Mouse (Mus musculus) stomach, embryonic 14.5 days (tissue): ENCODE data around the gene Oxt. TPM values are rescaled to one million over a fixed set of nuclear protein-coding genes. Genes with fewer than 3 reads are reported as not detected.

Experiments used
- ATAC-seq: fragments of 200-750 bp; cut with Nextera tagmentation; 2 replicates; pipeline ENCODE4 v1.8.0; 2017; ENCODE audit warnings: low read depth, moderate TSS enrichment; ENCODE audit not compliant: insufficient number of reproducible peaks, insufficient read depth, low FRiP score
- H3K27ac ChIP-seq: fragments of 300-500 bp; sonication (generic); 2 replicates; pipeline ENCODE4 v1.5.1; 2014; ENCODE audit warnings: mild to moderate bottlenecking, low read length, moderate library complexity, mixed read lengths
- H3K27me3 ChIP-seq: fragments of 300-500 bp; sonication (generic); 2 replicates; pipeline ENCODE4 v1.6.1; 2014; ENCODE audit warnings: low read length, control low read depth, mixed read lengths; ENCODE audit not compliant: control insufficient read depth, insufficient read depth
- H3K36me3 ChIP-seq: fragments of 300-500 bp; sonication (generic); 2 replicates; pipeline ENCODE4 v1.6.1; 2014; ENCODE audit warnings: mild to moderate bottlenecking, control low read depth, low read length, moderate library complexity, mixed read lengths; ENCODE audit not compliant: control insufficient read depth, insufficient read depth
- H3K4me1 ChIP-seq: fragments of 300-500 bp; sonication (generic); 2 replicates; pipeline ENCODE4 v1.6.1; 2014; ENCODE audit warnings: low read length, control low read depth, mixed read lengths; ENCODE audit not compliant: control insufficient read depth, insufficient read depth
- H3K4me2 ChIP-seq: fragments of 300-500 bp; sonication (generic); replicated peaks from 2 replicates; pipeline ENCODE4 v1.6.1; 2014; ENCODE audit warnings: low read depth, low read length, control low read depth
- H3K4me3 ChIP-seq: fragments of 300-500 bp; sonication (generic); 2 replicates; pipeline ENCODE4 v1.5.1; 2014; ENCODE audit warnings: low read depth, low read length, control low read depth
- H3K9ac ChIP-seq: fragments of 300-500 bp; sonication (generic); replicated peaks from 2 replicates; pipeline ENCODE4 v1.6.1; 2014; ENCODE audit warnings: low read depth, mild to moderate bottlenecking, control low read depth, low read length, moderate library complexity, mixed read lengths
- H3K9me3 ChIP-seq: fragments of 300-500 bp; sonication (generic); 2 replicates; pipeline ENCODE4 v1.6.1; 2016; ENCODE audit warnings: low read depth, low read length, control low read depth; ENCODE audit not compliant: control insufficient read depth
- WGBS: fragments of 180-500 bp; shearing (Covaris S2); extraction: QIAGEN DNeasy Blood & Tissue Kit; methylation state at CpG from one replicate; pipeline ENCODE4 v1.1.7; 2014; 5-methylcytosine and 5-hydroxymethylcytosine counted together
- polyA plus RNA-seq: library from polyadenylated mRNA; unstranded; fragments of >200 nt; fragmentation: Nextera tagmentation; extraction: Ambion mirVana; gene quantifications from 2 replicates; pipeline ENCODE4 v1.2.1, GENCODE M21; 2014

Gene Oxt
- polyA plus RNA-seq, 1 experiment from 2014 or later = not detected

GRCm38 (mm10) chr2:130582552-130582951, 6.6 kb downstream of the Oxt start, which contains the start of gene Avp:
TSS of gene Avp (minus strand) at chr2:130582554.
- Histone ChIP-seq H3K36me3 (no peaks in the 10 kb centered on the region), H3K9me3 (no peaks in the 10 kb centered on the region), H3K27ac (no peak within 1 kb of the TSS), H3K27me3 (peaks cover 45% of the 10 kb centered on the region), H3K4me1 (peaks cover 12% of the 10 kb centered on the region; the same call in 1 of the 2 replicates), H3K9ac (no peak within 1 kb of the TSS), H3K4me3 (peak within 1 kb of the TSS; percentile 30; the same call in 1 of the 2 replicates), H3K4me2 (no peak within 1 kb of the TSS)
- no peak for ATAC-seq
- 30% methylated on average over 10 of the region's 10 CpGs for WGBS

GRCm38 (mm10) chr2:130583902-130584560, 8.1 kb downstream of the Oxt start:
- no peak overlapping the region for H3K27ac ChIP-seq

GRCm38 (mm10) chr2:130586016-130586415, 10.0 kb downstream of the Oxt start:
- peaks cover 19% of the 10 kb centered on the region; the same call in 1 of the 2 replicates for H3K27me3 ChIP-seq
- no peak for ATAC-seq
- H3K4me3 ChIP-seq = no peak overlapping the region
- H3K9ac ChIP-seq = no peak overlapping the region
- H3K9me3 ChIP-seq = no peaks in the 10 kb centered on the region
- peaks cover 4% of the 10 kb centered on the region; the same call in 1 of the 2 replicates for H3K36me3 ChIP-seq
- no peak overlapping the region for H3K27ac ChIP-seq
- H3K4me2 ChIP-seq = no peak overlapping the region
- WGBS = 89% methylated on average over 6 of the region's 6 CpGs
- peaks cover 2% of the 10 kb centered on the region; the same call in 1 of the 2 replicates for H3K4me1 ChIP-seq

More at GRCm38 (mm10) chr2:130583902-130584560, 8.1 kb downstream of the Oxt start:
- H3K4me1 ChIP-seq = peaks cover 10% of the 10 kb centered on the region; the same call in 1 of the 2 replicates
- peaks cover 34% of the 10 kb centered on the region for H3K27me3 ChIP-seq
- H3K4me3 ChIP-seq = no peak overlapping the region
- WGBS = 66% methylated on average over 10 of the region's 10 CpGs
- H3K9ac ChIP-seq = no peak overlapping the region
- no peaks in the 10 kb centered on the region for H3K9me3 ChIP-seq
- no peak overlapping the region for H3K4me2 ChIP-seq
- H3K36me3 ChIP-seq = no peaks in the 10 kb centered on the region
- no peak for ATAC-seq

GRCm38 (mm10) chr2:130588373-130588772, 12.4 kb downstream of the Oxt start:
- Histone ChIP-seq H3K27me3 (no peaks in the 10 kb centered on the region), H3K9ac (no peak overlapping the region), H3K27ac (no peak overlapping the region), H3K36me3 (peaks cover 11% of the 10 kb centered on the region; the same call in 1 of the 2 replicates), H3K4me1 (no peaks in the 10 kb centered on the region), H3K9me3 (no peaks in the 10 kb centered on the region), H3K4me3 (no peak overlapping the region), H3K4me2 (no peak overlapping the region)
- WGBS = 81% methylated on average over 2 of the region's 2 CpGs
- ATAC-seq = no peak

GRCm38 (mm10) chr2:130589157-130589556, 13.2 kb downstream of the Oxt start:
- 65% methylated on average over 4 of the region's 4 CpGs for WGBS
- H3K4me2 ChIP-seq = no peak overlapping the region
- no peak overlapping the region for H3K4me3 ChIP-seq
- no peak for ATAC-seq
- H3K36me3 ChIP-seq = peaks cover 11% of the 10 kb centered on the region; the same call in 1 of the 2 replicates
- no peak overlapping the region for H3K27ac ChIP-seq
- H3K9me3 ChIP-seq = no peaks in the 10 kb centered on the region
- H3K27me3 ChIP-seq = no peaks in the 10 kb centered on the region
- H3K9ac ChIP-seq = no peak overlapping the region
- H3K4me1 ChIP-seq = no peaks in the 10 kb centered on the region

GRCm38 (mm10) chr2:130589761-130590160, 13.8 kb downstream of the Oxt start:
- no peak overlapping the region for H3K27ac ChIP-seq
- no peak for ATAC-seq
- H3K27me3 ChIP-seq = no peaks in the 10 kb centered on the region
- whole genome bisulfite sequencing = 84% methylated on average over 2 of the region's 2 CpGs
- H3K9ac ChIP-seq = no peak overlapping the region
- H3K4me3 ChIP-seq = no peak overlapping the region
- H3K4me2 ChIP-seq = no peak overlapping the region
- H3K36me3 ChIP-seq = peaks cover 16% of the 10 kb centered on the region; the same call in 1 of the 2 replicates
- no peaks in the 10 kb centered on the region for H3K4me1 ChIP-seq
- H3K9me3 ChIP-seq = no peaks in the 10 kb centered on the region

GRCm38 (mm10) chr2:130591016-130591415, 15.0 kb downstream of the Oxt start:
- Histone ChIP-seq H3K27ac (no peak overlapping the region), H3K9me3 (no peaks in the 10 kb centered on the region), H3K36me3 (peaks cover 21% of the 10 kb centered on the region; the same call in 1 of the 2 replicates), H3K4me3 (no peak overlapping the region), H3K4me1 (no peaks in the 10 kb centered on the region), H3K9ac (no peak overlapping the region), H3K4me2 (no peak overlapping the region), H3K27me3 (no peaks in the 10 kb centered on the region)
- 88% methylated on average over 2 of the region's 2 CpGs for whole genome bisulfite sequencing
- ATAC-seq = no peak

GRCm38 (mm10) chr2:130595596-130595995, 19.6 kb downstream of the Oxt start:
- H3K4me1 ChIP-seq = no peaks in the 10 kb centered on the region
- H3K4me2 ChIP-seq = no peak overlapping the region
- ATAC-seq = no peak
- peaks cover 37% of the 10 kb centered on the region for H3K36me3 ChIP-seq
- 92% methylated on average over 1 of the region's 1 CpGs for WGBS
- H3K9ac ChIP-seq = no peak overlapping the region
- no peak overlapping the region for H3K27ac ChIP-seq
- H3K9me3 ChIP-seq = no peaks in the 10 kb centered on the region
- no peaks in the 10 kb centered on the region for H3K27me3 ChIP-seq
- no peak overlapping the region for H3K4me3 ChIP-seq
